Mouse (Mus musculus) CH12.LX (cell line): ENCODE measurements around the gene St8sia6. TPM values are rescaled to one million over a fixed set of nuclear protein-coding genes. Genes with fewer than 3 reads are reported as not detected.

Experiments used
- DNase-seq: peaks from one replicate; pipeline ENCODE4 v3.0.0-alpha.2; 2013; ENCODE audit errors: extremely low read depth
- H3K27ac ChIP-seq: 2 replicates; pipeline ENCODE4 v1.5.1; 2012; ENCODE audit warnings: low read depth, mild to moderate bottlenecking, control low read depth, moderate library complexity; ENCODE audit not compliant: insufficient read depth
- H3K27me3 ChIP-seq: replicated peaks from 2 replicates; pipeline ENCODE3; 2012; ENCODE audit warnings: inconsistent platforms
- H3K36me3 ChIP-seq, 2 experiments: replicated peaks in 1 of 2; 2 replicates each; pipeline versions ENCODE3 to v1.6.1; 2012; ENCODE audit warnings: inconsistent platforms in 1 of 2, low read length in 1 of 2, mild to moderate bottlenecking in 1 of 2, mixed read lengths in 1 of 2, moderate library complexity in 1 of 2; ENCODE audit not compliant: control insufficient read depth in 1 of 2, insufficient read depth in 1 of 2
- H3K4me1 ChIP-seq, 2 experiments: 2 replicates each; pipeline ENCODE4 v1.6.1; 2012; ENCODE audit warnings: inconsistent platforms in 1 of 2, moderate library complexity in 1 of 2; ENCODE audit not compliant: insufficient read depth in 2 of 2, control insufficient read depth in 1 of 2
- H3K4me2 ChIP-seq: 2 replicates; pipeline ENCODE4 v1.6.1; 2012; ENCODE audit warnings: low read depth, mild to moderate bottlenecking, control low read depth; ENCODE audit not compliant: poor library complexity, insufficient read depth, severe bottlenecking
- H3K4me3 ChIP-seq, 3 experiments: fragments of 150-350 bp in 1 of 3; sonication (generic) in 1 of 3; replicated peaks in 1 of 3; 2 replicates each; pipeline versions ENCODE3 to v1.5.1; 2011 to 2012; ENCODE audit warnings: low read depth in 2 of 3, low read length in 2 of 3, mild to moderate bottlenecking in 2 of 3, moderate library complexity in 2 of 3, control low read depth in 1 of 3, improper control_type of control experiment in 1 of 3, inconsistent platforms in 1 of 3, mixed read lengths in 1 of 3; ENCODE audit not compliant: poor library complexity in 1 of 3
- H3K79me2 ChIP-seq: replicated peaks from 2 replicates; pipeline ENCODE4 v1.6.1; 2012; ENCODE audit warnings: mild to moderate bottlenecking, moderate library complexity; ENCODE audit not compliant: control insufficient read depth, poor library complexity, insufficient read depth, severe bottlenecking; ENCODE audit errors: extremely low read depth
- H3K9ac ChIP-seq: 2 replicates; pipeline ENCODE4 v1.6.1; 2012; ENCODE audit warnings: low read depth, mild to moderate bottlenecking, control low read depth, moderate library complexity; ENCODE audit not compliant: insufficient read depth
- H3K9me3 ChIP-seq: replicated peaks from 2 replicates; pipeline ENCODE3; 2012; ENCODE audit warnings: low read length, inconsistent platforms, mixed read lengths
- CHD1 ChIP-seq: IDR thresholded peaks from 2 replicates; pipeline ENCODE4 v1.6.1; 2012; ENCODE audit warnings: low read depth, low read length, improper control_type of control experiment, inconsistent platforms
- CTCF ChIP-seq, 2 experiments: IDR thresholded peaks in 1 of 2; conservative IDR thresholded peaks in 1 of 2; 2 replicates each; pipeline ENCODE4 v1.5.1; 2011 to 2012; ENCODE audit warnings: low read depth in 2 of 2, low read length in 2 of 2, improper control_type of control experiment in 1 of 2, inconsistent platforms in 1 of 2, mild to moderate bottlenecking in 1 of 2, moderate library complexity in 1 of 2
- ELF1 ChIP-seq: IDR thresholded peaks from 2 replicates; pipeline ENCODE4 v1.6.1; 2014; ENCODE audit warnings: low read depth, mild to moderate bottlenecking, inconsistent platforms, low read length, improper control_type of control experiment
- EP300 ChIP-seq: IDR thresholded peaks from 2 replicates; pipeline ENCODE4 v1.6.1; 2011; ENCODE audit warnings: low read length, improper control_type of control experiment
- GABPA ChIP-seq: IDR thresholded peaks from 2 replicates; pipeline ENCODE4 v1.6.1; 2012; ENCODE audit warnings: low read depth, low read length, improper control_type of control experiment, inconsistent platforms; ENCODE audit not compliant: insufficient replicate concordance
- IRF4 ChIP-seq: IDR thresholded peaks from 2 replicates; pipeline ENCODE4 v1.6.1; 2014; ENCODE audit warnings: low read depth, mild to moderate bottlenecking, inconsistent platforms, low read length, improper control_type of control experiment
- JUN ChIP-seq: IDR thresholded peaks from 2 replicates; pipeline ENCODE4 v1.6.1; 2011; ENCODE audit warnings: low read depth, mild to moderate bottlenecking, low read length, improper control_type of control experiment, moderate library complexity; ENCODE audit not compliant: insufficient read depth
- JUND ChIP-seq: conservative IDR thresholded peaks from 2 replicates; pipeline ENCODE4 v1.6.1; 2011; ENCODE audit warnings: low read depth, low read length, improper control_type of control experiment
- MAFK ChIP-seq: IDR thresholded peaks from 2 replicates; pipeline ENCODE4 v1.6.1; 2011; ENCODE audit warnings: low read length, improper control_type of control experiment; ENCODE audit not compliant: insufficient replicate concordance
- MEF2A ChIP-seq: IDR thresholded peaks from 2 replicates; pipeline ENCODE4 v1.6.1; 2014; ENCODE audit warnings: low read depth, mild to moderate bottlenecking, inconsistent platforms, low read length, improper control_type of control experiment, borderline replicate concordance
- PAX5 ChIP-seq: IDR thresholded peaks from 2 replicates; pipeline ENCODE4 v1.6.1; 2012; ENCODE audit warnings: low read length, inconsistent platforms, mixed read lengths
- RAD21 ChIP-seq: IDR thresholded peaks from 2 replicates; pipeline ENCODE4 v1.6.1; 2011; ENCODE audit warnings: low read depth, mild to moderate bottlenecking, low read length, improper control_type of control experiment, moderate library complexity
- SMC3 ChIP-seq: IDR thresholded peaks from 2 replicates; pipeline ENCODE4 v1.6.1; 2011; ENCODE audit warnings: low read depth, low read length, improper control_type of control experiment
- TBP ChIP-seq: conservative IDR thresholded peaks from 2 replicates; pipeline ENCODE4 v1.6.1; 2011; ENCODE audit warnings: low read depth, low read length, improper control_type of control experiment
- TCF12 ChIP-seq: IDR thresholded peaks from 2 replicates; pipeline ENCODE4 v1.6.1; 2014; ENCODE audit warnings: low read depth, mild to moderate bottlenecking, inconsistent platforms, low read length, improper control_type of control experiment
- dilution Hi-C: fragments of 300-500 bp; cut with MboI; formaldehyde crosslinking; loops from 2 replicates; pipeline ENCODE4 v1.14.3; 2020; ENCODE audit warnings: low sequenced_read_pairs; ENCODE audit not compliant: extremely low pct_unique_long_range_greater_than_20kb, extremely low pct_ligation_motif_present
- in situ Hi-C: fragments of 300-500 bp; cut with MboI; formaldehyde crosslinking; loops from 3 replicates; pipeline ENCODE4 v1.14.3; 2019; ENCODE audit warnings: low sequenced_read_pairs, low pct_ligation_motif_present, low pct_unique_long_range_greater_than_20kb, mixed read lengths
- polyA plus RNA-seq: library from polyadenylated mRNA; unstranded; fragments of >175 nt; gene quantifications from 2 replicates; pipeline ENCODE4 v1.2.1, GENCODE M21; 2012; ENCODE audit warnings: low read depth; ENCODE audit not compliant: insufficient read length
- total RNA-seq, 2 experiments: library from RNA; depleted of rRNA; stranded (reverse); fragments of 300-350 nt in 1 of 2; fragments of >200 nt in 1 of 2; gene quantifications; 2 replicates each; pipeline ENCODE4 v1.2.3; 2012 to 2014

St8sia6 gene
- total and polyA plus RNA-seq, 3 experiments = 27.4 to 51.0 (median 43.7) TPM

DNA sequence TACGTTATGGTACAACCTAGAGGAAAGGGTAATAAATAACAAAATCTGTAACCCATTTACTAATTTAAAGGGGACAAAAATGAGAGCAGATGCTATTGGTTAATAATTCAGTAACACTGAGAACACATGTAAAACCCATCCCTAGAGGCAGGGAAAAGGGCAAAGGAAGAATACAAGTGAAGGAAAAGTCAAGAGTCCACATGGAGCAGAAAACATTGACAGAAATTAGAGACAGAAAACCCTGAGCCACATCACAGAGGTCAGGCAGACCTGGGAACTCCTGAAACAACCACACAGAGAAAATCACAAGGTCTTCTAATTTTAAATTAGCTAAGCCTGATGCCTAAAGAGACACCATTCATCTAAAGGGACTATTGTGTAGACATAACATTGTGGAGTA, 9.4 kb downstream of the St8sia6 start:
- peaks cover 22 to 66% of the 10 kb centered on the region in 2 experiments for H3K4me1 ChIP-seq
- no peaks in the 10 kb centered on the region for H3K27me3 ChIP-seq
- dilution Hi-C loops (no loop called here), in situ Hi-C loops (loop anchor here (25.0 kb wide), 1 partner anchor 497 kb away; no protein-coding TSS in a partner anchor)
- H3K9ac ChIP-seq = no peak overlapping the region
- peaks cover 2% of the 10 kb centered on the region for H3K9me3 ChIP-seq
- no peak for DNase-seq
- H3K27ac ChIP-seq = peak overlapping the region; percentile 84
- no peak overlapping the region for H3K4me3 ChIP-seq
- no peak overlapping the region; the same call in 1 of the 2 replicates for H3K4me2 ChIP-seq
- TF ChIP-seq MEF2A (no peak), CHD1 (no peak), IRF4 (0 out of 2 replicates have a peak, but pooled peaks have one; percentile 14)
- peaks cover 50% of the 10 kb centered on the region for H3K79me2 ChIP-seq
- peaks cover 4 to 31% of the 10 kb centered on the region in 2 experiments for H3K36me3 ChIP-seq

DNA sequence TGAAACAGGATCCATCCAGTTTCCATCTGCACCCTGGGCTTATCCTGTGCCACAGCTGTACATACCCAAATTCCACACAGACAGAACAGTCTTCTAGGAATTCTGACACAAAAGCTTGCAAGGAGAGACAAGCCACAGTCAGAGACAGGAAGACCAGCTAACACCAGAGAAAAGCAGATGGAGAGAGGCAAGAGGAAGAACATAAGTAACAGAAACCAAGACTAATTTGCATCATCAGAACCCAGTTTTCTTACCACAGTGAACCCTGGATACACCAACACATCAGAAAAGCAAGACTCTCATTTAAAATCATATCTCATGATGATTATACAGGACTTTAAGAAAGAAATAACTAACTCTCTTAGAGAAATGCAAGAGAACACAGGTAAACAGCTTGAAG, 16.8 kb downstream of the St8sia6 start:
- 0 out of 2 replicates have a peak, but pooled peaks have one; percentile 7 for TF ChIP-seq JUN
- peak; percentile 74 for TF ChIP-seq EP300
- no peak for TF ChIP-seq MAFK
- peak; percentile 48; the same call in 1 of the 2 replicates for TF ChIP-seq JUND
- peak; percentile 36; the same call in 1 of the 2 replicates for TF ChIP-seq IRF4
- TF ChIP-seq ELF1 = 0 out of 2 replicates have a peak, but pooled peaks have one; percentile 19
- 0 out of 2 replicates have a peak, but pooled peaks have one; percentile 57 for TF ChIP-seq TBP
- TF ChIP-seq PAX5 = no peak
- TF ChIP-seq CHD1 = no peak; the same call in 1 of the 2 replicates
- no peak for DNase-seq
- Histone ChIP-seq H3K9me3 (no peaks in the 10 kb centered on the region), H3K4me1 (peaks cover 8 to 54% of the 10 kb centered on the region in 2 experiments), H3K9ac (peak overlapping the region; percentile 83), H3K4me3 (peak overlapping the region; percentile 18 to 46 (median 46)), H3K79me2 (peaks cover 41% of the 10 kb centered on the region), H3K36me3 (peaks cover 1 to 43% of the 10 kb centered on the region in 2 experiments), H3K27ac (peak overlapping the region; percentile 69), H3K4me2 (peak overlapping the region; percentile 82), H3K27me3 (no peaks in the 10 kb centered on the region)
- in situ Hi-C loops (loop anchor here (10.0 to 25.0 kb wide), 2 partner anchors 202 to 490 kb away; partner anchors contain the start of gene Vim), dilution Hi-C loops (no loop called here)

DNA sequence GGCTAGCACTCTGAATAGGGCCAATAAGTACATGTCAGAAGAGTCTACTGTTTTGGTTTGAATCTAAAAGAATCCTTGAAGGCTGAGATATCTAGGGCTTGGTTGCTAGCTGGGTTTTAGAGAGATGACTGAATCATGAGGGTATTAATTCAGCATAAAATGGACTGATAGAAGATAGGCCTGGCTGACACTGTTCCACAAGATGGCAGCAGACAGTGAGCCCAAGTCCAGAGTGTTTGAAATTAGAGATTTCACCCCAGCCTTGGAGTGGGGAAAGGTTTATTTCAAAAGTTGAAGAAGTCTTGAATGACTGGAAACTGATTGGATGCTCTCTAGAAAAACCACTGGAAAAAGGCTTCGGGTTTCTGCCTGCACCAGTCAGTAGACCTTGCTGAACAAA, 17.4 kb downstream of the St8sia6 start:
- peak overlapping the region; percentile 69 for H3K27ac ChIP-seq
- H3K4me2 ChIP-seq = peak overlapping the region; percentile 82
- TF ChIP-seq RAD21 (peak; percentile 65), CTCF (conservative IDR thresholded peaks at IDR 0.05 in 1 of 2, IDR thresholded peaks at IDR 0.05 in 1 of 2; ENCODE audit: low read depth in 2 of 2, low read length in 2 of 2) (peak in 1 of 2 experiments; percentile 70; a peak in 2 of 4 replicates), IRF4 (peak; percentile 9; the same call in 1 of the 2 replicates), GABPA (no peak), TCF12 (no peak), SMC3 (peak; percentile 75)
- H3K9ac ChIP-seq = peak overlapping the region; percentile 83
- in situ Hi-C loops = loop anchor here (10.0 to 25.0 kb wide), 2 partner anchors 202 to 489 kb away; partner anchors contain the start of gene Vim
- H3K4me3 ChIP-seq = peak overlapping the region; percentile 18 to 46 (median 46)
- H3K9me3 ChIP-seq = no peaks in the 10 kb centered on the region
- no peak for DNase-seq
- peaks cover 8 to 48% of the 10 kb centered on the region in 2 experiments for H3K4me1 ChIP-seq
- H3K36me3 ChIP-seq = peaks cover 4 to 43% of the 10 kb centered on the region in 2 experiments
- no peaks in the 10 kb centered on the region for H3K27me3 ChIP-seq
- dilution Hi-C loops = no loop called here
- H3K79me2 ChIP-seq = peaks cover 39% of the 10 kb centered on the region
